Mouse (Mus musculus): ENCODE measurements at regions not wholly inside any gene's neighbourhood (a gene's known extent, or its start where the extent isn't known, plus 50 kb on each side); places are given as distances from the start of the nearest gene placed in this dataset.
A peak's percentile ranks its signal among the peaks of the same experiment; 100 is the strongest.

DNA sequence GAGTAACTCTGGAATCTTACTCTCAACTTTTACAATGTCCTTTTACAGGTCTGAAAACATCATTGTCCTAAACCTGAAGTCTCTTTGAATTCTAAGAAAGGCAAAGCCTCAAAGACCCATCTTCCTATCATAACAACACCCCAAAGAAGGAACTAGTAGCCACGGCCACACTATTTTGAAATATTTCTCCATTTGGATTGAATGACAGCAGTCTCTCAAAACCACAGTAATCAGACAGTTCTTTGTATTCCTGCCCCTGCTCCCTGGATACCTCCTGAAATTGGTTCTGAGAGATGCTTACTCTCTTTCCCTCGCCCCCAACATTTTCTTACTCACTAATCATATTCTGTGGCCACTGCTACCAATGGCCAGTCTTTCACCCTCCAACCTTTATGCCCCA is 276.8 kb downstream of the Gm11232 start:
- no peak overlapping the region for H3K4me2 ChIP-seq (replicated peaks; ENCODE audit: low read depth, low read length, severe bottlenecking)
- H3K4me1 ChIP-seq (ENCODE audit: control insufficient read depth, insufficient read depth, low read length): no peaks in the 10 kb centered on the region; the same call in 1 of the 2 replicates
- no peak for ATAC-seq (ENCODE audit: low FRiP score, low read depth)
- no peak overlapping the region for H3K27ac ChIP-seq (replicated peaks; ENCODE audit: low read depth, low read length)
- no peak for TF ChIP-seq POLR2A (IDR thresholded peaks at IDR 0.05; ENCODE audit: borderline replicate concordance, extremely low read depth, insufficient read depth, insufficient read length)
- H3K9me3 ChIP-seq (ENCODE audit: control insufficient read depth, low read length): no peaks in the 10 kb centered on the region
- no peaks in the 10 kb centered on the region for H3K36me3 ChIP-seq (ENCODE audit: control insufficient read depth, insufficient read depth, low read length)
- H3K9ac ChIP-seq (ENCODE audit: low read depth, low read length, severe bottlenecking): no peak overlapping the region
- 0 out of 2 replicates have a peak, but pooled peaks cover 4% of the 10 kb centered on the region for H3K27me3 ChIP-seq (ENCODE audit: control insufficient read depth, insufficient read depth, low read length)
- no peak for DNase-seq (ENCODE audit: low spot score)
- no peak overlapping the region for H3K4me3 ChIP-seq (replicated peaks; ENCODE audit: low read length)
- WGBS: 75% methylated on average over 2 of the region's 2 CpGs

DNA sequence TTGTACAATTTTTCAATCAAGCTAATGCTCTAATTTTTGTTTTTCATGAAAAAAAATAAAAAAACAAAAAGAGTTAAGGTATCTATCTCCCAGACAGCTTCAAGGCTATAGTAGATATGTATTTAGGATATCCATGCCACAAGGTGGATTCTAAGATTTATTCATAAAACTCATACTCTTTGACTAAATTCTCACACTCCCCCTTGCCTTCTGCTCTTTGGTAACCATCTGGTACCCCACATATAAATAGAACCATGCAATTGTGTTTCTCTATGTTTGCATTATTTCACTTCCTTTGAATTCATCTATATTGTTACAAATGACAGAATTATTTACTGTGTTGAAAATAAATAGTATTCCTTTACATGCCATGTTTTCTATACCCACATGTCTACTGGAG is 287.2 kb downstream of the Gm11232 start:
- no peak for DNase-seq (ENCODE audit: low spot score)
- no peak overlapping the region for H3K27ac ChIP-seq (replicated peaks; ENCODE audit: low read depth, low read length)
- H3K9ac ChIP-seq (ENCODE audit: low read depth, low read length, severe bottlenecking): no peak overlapping the region
- H3K27me3 ChIP-seq (ENCODE audit: control insufficient read depth, insufficient read depth, low read length): no peaks in the 10 kb centered on the region
- ATAC-seq (ENCODE audit: low FRiP score, low read depth): no peak
- no peak overlapping the region for H3K4me3 ChIP-seq (replicated peaks; ENCODE audit: low read length)
- H3K4me1 ChIP-seq (ENCODE audit: control insufficient read depth, insufficient read depth, low read length): no peaks in the 10 kb centered on the region
- H3K9me3 ChIP-seq (ENCODE audit: control insufficient read depth, low read length): no peaks in the 10 kb centered on the region
- no peak for TF ChIP-seq POLR2A (IDR thresholded peaks at IDR 0.05; ENCODE audit: borderline replicate concordance, extremely low read depth, insufficient read depth, insufficient read length)
- H3K4me2 ChIP-seq (replicated peaks; ENCODE audit: low read depth, low read length, severe bottlenecking): no peak overlapping the region
- no peaks in the 10 kb centered on the region for H3K36me3 ChIP-seq (ENCODE audit: control insufficient read depth, insufficient read depth, low read length)

DNA sequence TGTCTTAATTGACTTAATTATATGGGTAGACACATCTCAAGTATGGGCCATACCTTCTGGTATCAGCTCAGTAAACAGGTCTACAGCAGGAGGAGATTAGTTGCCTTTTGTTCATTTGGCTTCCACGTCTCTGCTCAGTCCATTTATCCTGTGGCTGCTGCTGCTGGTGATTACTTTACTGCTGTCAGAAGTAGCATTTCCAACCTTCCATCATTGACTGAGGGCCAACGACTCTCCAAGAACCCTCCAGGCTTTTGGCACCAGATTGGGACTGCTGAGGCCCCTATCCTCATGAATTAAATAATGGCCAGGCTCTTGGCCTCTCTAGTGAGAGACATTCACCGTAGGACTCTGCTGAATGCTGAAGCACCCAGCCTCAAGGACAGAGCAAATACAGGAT is 303.0 kb downstream of the Gm11232 start:
- ATAC-seq (ENCODE audit: low FRiP score, low read depth): no peak
- H3K36me3 ChIP-seq (ENCODE audit: control insufficient read depth, insufficient read depth, low read length): no peaks in the 10 kb centered on the region
- DNase-seq (ENCODE audit: low spot score): no peak
- no peak for TF ChIP-seq POLR2A (IDR thresholded peaks at IDR 0.05; ENCODE audit: borderline replicate concordance, extremely low read depth, insufficient read depth, insufficient read length)
- H3K4me3 ChIP-seq (replicated peaks; ENCODE audit: low read length): no peak overlapping the region
- H3K9ac ChIP-seq (ENCODE audit: low read depth, low read length, severe bottlenecking): no peak overlapping the region
- no peak overlapping the region for H3K27ac ChIP-seq (replicated peaks; ENCODE audit: low read depth, low read length)
- 34% methylated on average over 3 of the region's 3 CpGs for WGBS
- H3K9me3 ChIP-seq (ENCODE audit: control insufficient read depth, low read length): no peaks in the 10 kb centered on the region
- H3K27me3 ChIP-seq (ENCODE audit: control insufficient read depth, insufficient read depth, low read length): no peaks in the 10 kb centered on the region
- H3K4me2 ChIP-seq (replicated peaks; ENCODE audit: low read depth, low read length, severe bottlenecking): no peak overlapping the region
- H3K4me1 ChIP-seq (ENCODE audit: control insufficient read depth, insufficient read depth, low read length): no peaks in the 10 kb centered on the region

DNA sequence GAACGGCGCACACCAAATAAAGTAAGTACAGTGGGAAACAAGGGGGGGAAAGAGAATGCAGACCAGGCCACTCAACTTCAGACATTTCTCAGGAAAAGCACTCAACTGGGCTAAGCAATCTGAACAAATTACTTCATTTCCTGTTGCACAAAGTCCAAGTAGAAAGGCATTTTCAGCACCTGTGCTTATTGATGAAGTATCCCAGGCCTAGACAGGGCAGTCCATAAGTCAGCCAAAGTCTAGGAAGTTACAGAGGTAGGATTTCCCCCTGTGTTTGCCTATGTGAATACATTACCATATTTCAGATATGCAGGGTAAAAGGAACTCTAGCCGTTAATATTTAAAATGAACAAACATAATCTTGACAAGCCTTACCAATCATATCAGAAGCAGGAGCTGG is 304.3 kb downstream of the Gm11232 start:
- Histone ChIP-seq H3K9me3 (ENCODE audit: control insufficient read depth, low read length) (no peaks in the 10 kb centered on the region), H3K27ac (replicated peaks; ENCODE audit: low read depth, low read length) (no peak overlapping the region), H3K4me1 (ENCODE audit: control insufficient read depth, insufficient read depth, low read length) (no peaks in the 10 kb centered on the region), H3K36me3 (ENCODE audit: control insufficient read depth, insufficient read depth, low read length) (no peaks in the 10 kb centered on the region), H3K9ac (ENCODE audit: low read depth, low read length, severe bottlenecking) (no peak overlapping the region), H3K4me3 (replicated peaks; ENCODE audit: low read length) (no peak overlapping the region), H3K27me3 (ENCODE audit: control insufficient read depth, insufficient read depth, low read length) (no peaks in the 10 kb centered on the region), H3K4me2 (replicated peaks; ENCODE audit: low read depth, low read length, severe bottlenecking) (no peak overlapping the region)
- ATAC-seq (ENCODE audit: low FRiP score, low read depth): no peak; the same call in 1 of the 2 replicates
- DNase-seq (ENCODE audit: low spot score): peak; percentile 5
- TF ChIP-seq POLR2A (IDR thresholded peaks at IDR 0.05; ENCODE audit: borderline replicate concordance, extremely low read depth, insufficient read depth, insufficient read length): no peak
- WGBS: 61% methylated on average over 3 of the region's 3 CpGs

DNA sequence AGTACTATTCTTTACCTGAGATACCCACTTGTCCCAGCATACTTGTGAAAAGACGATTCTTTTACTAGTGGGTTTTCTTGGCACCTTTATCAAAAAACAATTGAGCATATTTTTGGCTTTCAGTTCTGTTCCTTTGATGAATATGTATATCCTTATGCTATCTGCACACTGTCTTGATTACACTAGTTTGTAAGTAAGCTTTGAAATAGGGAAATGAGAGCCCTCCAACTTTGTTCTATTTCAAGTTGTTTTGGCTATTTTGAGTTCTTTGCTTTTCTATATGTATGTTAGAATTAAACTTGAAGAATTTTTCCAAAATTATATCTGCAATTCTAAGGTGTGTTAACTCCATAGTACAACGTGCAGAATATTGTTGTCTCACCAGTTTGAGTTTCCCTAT is 311.3 kb downstream of the Gm11232 start:
- H3K27ac ChIP-seq (replicated peaks; ENCODE audit: low read depth, low read length): no peak overlapping the region
- H3K36me3 ChIP-seq (ENCODE audit: control insufficient read depth, insufficient read depth, low read length): no peaks in the 10 kb centered on the region
- DNase-seq (ENCODE audit: low spot score) (no peak), ATAC-seq (ENCODE audit: low FRiP score, low read depth) (no peak)
- H3K9me3 ChIP-seq (ENCODE audit: control insufficient read depth, low read length): no peaks in the 10 kb centered on the region
- no peak overlapping the region for H3K4me3 ChIP-seq (replicated peaks; ENCODE audit: low read length)
- no peak for TF ChIP-seq POLR2A (IDR thresholded peaks at IDR 0.05; ENCODE audit: borderline replicate concordance, extremely low read depth, insufficient read depth, insufficient read length)
- H3K9ac ChIP-seq (ENCODE audit: low read depth, low read length, severe bottlenecking): no peak overlapping the region
- no peaks in the 10 kb centered on the region for H3K27me3 ChIP-seq (ENCODE audit: control insufficient read depth, insufficient read depth, low read length)
- no peak overlapping the region for H3K4me2 ChIP-seq (replicated peaks; ENCODE audit: low read depth, low read length, severe bottlenecking)
- H3K4me1 ChIP-seq (ENCODE audit: control insufficient read depth, insufficient read depth, low read length): no peaks in the 10 kb centered on the region
- WGBS: 80% methylated on average over 2 of the region's 2 CpGs
